In the genomic region with DNA sequence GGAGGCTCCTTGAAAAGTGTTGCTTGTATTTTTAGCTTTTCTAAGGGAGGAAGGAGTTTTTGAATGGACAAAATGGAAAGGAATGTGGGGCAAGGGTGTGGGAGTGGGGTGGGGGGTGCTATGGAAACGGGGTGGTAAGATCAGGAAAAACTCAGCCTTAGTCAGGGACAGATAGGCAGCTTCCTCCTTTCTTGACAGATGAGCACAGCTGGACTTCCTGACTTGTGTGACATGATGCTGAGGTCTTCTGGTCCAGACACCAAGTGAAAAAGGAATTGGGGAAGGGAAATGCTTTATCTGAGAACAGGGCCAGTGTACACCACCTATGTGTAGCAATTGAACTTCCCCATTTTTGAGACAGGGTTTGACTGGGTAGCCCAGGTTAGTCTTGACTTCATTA, we compare ENCODE assay signal across 13 mouse cellular contexts.
DNase-seq lines count a peak whose midpoint lies in the region; ATAC-seq lines count a peak whose summit lies in the region.
"Had no signal": no experiment of that assay in that cellular context is flagged by ENCODE, and none has a peak within 500 bp of the region (broad histone marks: within the 10 kb centered on the region; RNA-seq: fewer than 3 reads in every experiment).

No protein-coding gene starts in this region.

- WGBS in heart, embryonic 11.5 days (ENCODE audit: insufficient replicate concordance), result 24% methylated on average over 1 of the region's 1 CpGs

- DNase-seq in kidney, adult 11 months, result peak; percentile 16
- no peak for DNase-seq in kidney, adult 18-20 months
- peak; percentile 36 for DNase-seq in Muller cell, postnatal 12 days (ENCODE audit: inconsistent ontology term)
- peak; percentile 33 to 51 for DNase-seq in kidney, postnatal 4 days
- no peak for DNase-seq in cerebellum, adult 18-20 months
- DNase-seq in spleen, adult 18-20 months, result no peak
- no peak for DNase-seq in spleen, postnatal 14 days (ENCODE audit: low spot score in 2 of 2)
- DNase-seq: adrenal gland, postnatal 10 days; cerebellum, postnatal 14 days; retina, postnatal 1 day had no signal

- no peaks in the 10 kb centered on the region for H3K9me3 ChIP-seq in heart, embryonic 11.5 days (replicated peaks; ENCODE audit: control insufficient read depth, low read length)
- H3K9me3 ChIP-seq: limb, embryonic 13.5 days; midbrain, embryonic 15.5 days had no signal

- H3K9ac ChIP-seq in heart, embryonic 11.5 days (ENCODE audit: low read depth, low read length), result no peak overlapping the region
- H3K9ac ChIP-seq: limb, embryonic 13.5 days; midbrain, embryonic 15.5 days had no signal

- H3K27me3 ChIP-seq in heart, embryonic 11.5 days (ENCODE audit: control insufficient read depth, insufficient read depth, low read length), result no peaks in the 10 kb centered on the region
- H3K27me3 ChIP-seq: midbrain, embryonic 15.5 days had no signal

- no peaks in the 10 kb centered on the region for H3K36me3 ChIP-seq in heart, embryonic 11.5 days (ENCODE audit: control insufficient read depth, insufficient read depth, low read length)
- H3K36me3 ChIP-seq: limb, embryonic 13.5 days; midbrain, embryonic 15.5 days had no signal

- no peak for ATAC-seq in heart, embryonic 11.5 days (replicated peaks; ENCODE audit: insufficient number of reproducible peaks, low FRiP score, low TSS enrichment)
- ATAC-seq: midbrain, embryonic 15.5 days had no signal

- no peak overlapping the region for H3K4me2 ChIP-seq in heart, embryonic 11.5 days
- H3K4me2 ChIP-seq: limb, embryonic 13.5 days; midbrain, embryonic 15.5 days had no signal

- H3K4me3 ChIP-seq in heart, embryonic 11.5 days (ENCODE audit: low read depth, low read length), result no peak overlapping the region
- H3K4me3 ChIP-seq: limb, embryonic 13.5 days; midbrain, embryonic 15.5 days had no signal

- 0 out of 2 replicates have a peak overlapping the region, but pooled peaks have one; percentile 32 for H3K27ac ChIP-seq in heart, embryonic 11.5 days (ENCODE audit: low read depth, low read length)
- H3K27ac ChIP-seq: limb, embryonic 13.5 days; midbrain, embryonic 15.5 days had no signal

- peaks cover 23% of the 10 kb centered on the region for H3K4me1 ChIP-seq in heart, embryonic 11.5 days (ENCODE audit: control insufficient read depth, insufficient read depth, low read length)

Comparison
In these comparisons a context has a peak if more than half of its experiments do, and no peak if none do; other contexts are left out.
1. DNase-seq: peak in kidney, adult 11 months (single experiment), Muller cell, postnatal 12 days (single experiment) and kidney, postnatal 4 days (2 of 2); none in kidney, adult 18-20 months (single experiment), cerebellum, adult 18-20 months (0 of 2), spleen, adult 18-20 months (0 of 2) and spleen, postnatal 14 days (0 of 2).